Mouse (Mus musculus): ENCODE data around the gene Ndufaf1.

The Ndufaf1 gene

GRCm38 (mm10) chr2:119617841-119618198, 44.8 kb downstream of the Ndufaf1 start:
- no peak for DNase-seq

- no peak for DNase-seq
Observed at GRCm38 (mm10) chr2:119607023-119607422, 55.6 kb downstream of the Ndufaf1 start.
